Mouse (Mus musculus) layer of hippocampus, postnatal 36 days (tissue): Measurements from ENCODE around the gene Prl8a8. TPM values are rescaled to one million over a fixed set of nuclear protein-coding genes. Genes with fewer than 3 reads are reported as not detected.

Experiments
- DNase-seq, 2 experiments: peaks; one replicate each; pipeline ENCODE4 v3.0.0; 2022
- total RNA-seq, 2 experiments: library from RNA; stranded (reverse); gene quantifications; 2 replicates each; pipeline ENCODE4 v1.2.3; 2021

The Prl8a8 gene
- not detected for total RNA-seq

DNA sequence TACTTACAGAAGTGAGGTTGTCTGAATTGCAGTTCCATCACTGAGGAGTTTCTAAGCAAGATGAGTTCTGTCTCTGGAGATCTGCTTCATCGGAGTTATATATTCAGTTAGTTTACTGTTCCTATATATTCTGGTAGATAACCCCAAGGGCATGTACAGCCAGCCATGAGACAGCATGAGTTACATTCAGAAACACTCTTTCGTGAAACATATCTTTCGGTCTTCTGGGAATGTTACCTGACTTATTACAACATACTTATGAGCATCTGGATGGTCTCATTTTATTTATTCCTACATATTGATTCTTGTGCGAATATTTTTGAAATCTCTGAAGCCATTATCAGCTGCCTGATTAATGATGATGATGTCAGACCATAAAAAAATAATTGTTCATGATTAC, at the start of gene Prl8a8:
Gene Prl8a8, minus strand, starts transcription at position 101 of the 400 bp plus-strand sequence.
- no peak for DNase-seq

DNA sequence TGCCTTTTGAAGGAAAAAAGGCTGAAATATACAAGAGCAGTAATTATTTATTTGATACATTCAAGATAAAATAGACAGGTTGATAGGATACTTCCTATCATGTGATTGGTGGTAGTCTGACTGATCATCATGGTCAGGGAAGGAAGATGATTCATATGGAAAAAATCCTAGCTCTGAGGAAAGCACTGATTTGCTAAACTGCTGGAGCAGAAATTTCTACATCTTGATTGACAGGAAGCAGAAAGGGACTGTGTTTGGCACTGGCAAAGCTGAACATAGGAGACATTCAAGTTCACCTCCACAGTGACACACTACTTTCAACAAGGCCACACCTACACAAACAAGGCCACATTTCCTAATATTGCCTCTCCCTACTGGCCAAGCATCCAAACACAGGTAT, 40.3 kb upstream of the Prl8a8 start:
- DNase-seq: no peak

GRCm38 (mm10) chr13:27523156-27523555, 10.1 kb upstream of the Prl8a8 start:
- DNase-seq: no peak

DNA sequence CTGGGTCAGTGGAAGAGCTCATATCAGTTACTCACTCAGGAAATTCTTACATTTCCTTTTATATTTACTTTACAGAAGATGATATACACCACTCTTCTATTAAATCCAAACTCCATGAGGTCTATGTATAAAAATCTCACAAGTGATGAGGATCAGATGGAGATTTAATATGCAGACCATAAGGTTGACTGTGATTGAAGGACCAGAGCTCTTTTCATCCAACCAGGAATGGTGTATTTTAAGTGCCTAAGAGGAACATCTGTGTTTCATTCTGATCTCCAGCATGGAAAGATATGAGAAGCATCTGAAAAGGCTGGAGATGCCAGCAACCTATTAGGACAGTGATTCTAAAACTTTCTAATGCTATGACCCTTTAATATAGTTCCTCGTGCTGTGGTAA, 5.4 kb downstream of the Prl8a8 start:
- no peak for DNase-seq

Other genes with a start within 250 kb of the Prl8a8 start
- gene Prl6a1, start 200.6 kb downstream of the Prl8a8 start, total RNA-seq: not detected
- gene Prl8a2, start 167.5 kb downstream of the Prl8a8 start, total RNA-seq: not detected
- not detected for gene Prl2b1, start 122.4 kb downstream of the Prl8a8 start, total RNA-seq
- not detected for gene Prl8a6, start 74.5 kb downstream of the Prl8a8 start, total RNA-seq
- gene Prl8a9, start 51.4 kb upstream of the Prl8a8 start, total RNA-seq: not detected
- not detected for gene Prl8a1, start 69.0 kb upstream of the Prl8a8 start, total RNA-seq
- gene Prl7b1, start 97.4 kb upstream of the Prl8a8 start, total RNA-seq: not detected
- gene Prl7a1, start 129.3 kb upstream of the Prl8a8 start, total RNA-seq: not detected
- gene Prl7a2, start 154.8 kb upstream of the Prl8a8 start, total RNA-seq: not detected
- not detected for gene Prl7d1, start 203.5 kb upstream of the Prl8a8 start, total RNA-seq